Mouse (Mus musculus) hindbrain, embryonic 10.5 days (tissue): ENCODE measurements at regions not wholly inside any gene's neighbourhood (a gene's known extent, or its start where the extent isn't known, plus 50 kb on each side); places are given as distances from the start of the nearest gene placed in this dataset.
A peak's percentile ranks its signal among the peaks of the same experiment; 100 is the strongest.
"Not testable (repeated sequence)": the region's sequence is repeated elsewhere in the genome, so short reads cannot be mapped to it uniquely, and the experiment has no call there.

ENCODE experiments used
- DNase-seq: peaks from one replicate; pipeline ENCODE4 v3.0.0-alpha.2; 2017; ENCODE audit warnings: low spot score
- H3K27ac ChIP-seq: fragments of 300-500 bp; sonication (generic); 2 replicates; pipeline ENCODE4 v1.5.1; 2016; ENCODE audit warnings: mild to moderate bottlenecking, moderate library complexity
- H3K27me3 ChIP-seq: fragments of 300-500 bp; sonication (generic); 2 replicates; pipeline ENCODE4 v1.6.1; 2016; ENCODE audit warnings: mild to moderate bottlenecking; ENCODE audit not compliant: poor library complexity, insufficient read depth, severe bottlenecking
- H3K36me3 ChIP-seq: fragments of 300-500 bp; sonication (generic); 2 replicates; pipeline ENCODE4 v1.6.1; 2016; ENCODE audit warnings: mild to moderate bottlenecking, moderate library complexity
- H3K4me1 ChIP-seq: fragments of 300-500 bp; sonication (generic); replicated peaks from 2 replicates; pipeline ENCODE4 v1.6.1; 2016; ENCODE audit warnings: mild to moderate bottlenecking
- H3K4me3 ChIP-seq: fragments of 300-500 bp; sonication (generic); 2 replicates; pipeline ENCODE4 v1.5.1; 2016; ENCODE audit warnings: mild to moderate bottlenecking, moderate library complexity
- H3K9me3 ChIP-seq: fragments of 300-500 bp; sonication (generic); 2 replicates; pipeline ENCODE4 v1.6.1; 2016; ENCODE audit warnings: mild to moderate bottlenecking, moderate library complexity
- WGBS: fragments of 180-500 bp; shearing (Covaris S2); methylation state at CpG from one replicate; pipeline ENCODE4 v1.1.7; 2016; 5-methylcytosine and 5-hydroxymethylcytosine counted together

- no peaks in the 10 kb centered on the region for H3K9me3 ChIP-seq
- H3K27me3 ChIP-seq = no peaks in the 10 kb centered on the region
- no peak overlapping the region for H3K4me3 ChIP-seq
- 90% methylated on average over 1 of the region's 1 CpGs for WGBS
- H3K4me1 ChIP-seq = no peaks in the 10 kb centered on the region
- DNase-seq = no peak
- H3K36me3 ChIP-seq = no peaks in the 10 kb centered on the region
- no peak overlapping the region for H3K27ac ChIP-seq
These were observed 272.4 kb downstream of the Trib2 start for GRCm38 (mm10) chr12:15544351-15544750.

- no peak overlapping the region for H3K27ac ChIP-seq
- H3K4me1 ChIP-seq = no peaks in the 10 kb centered on the region
- DNase-seq = no peak
- no peaks in the 10 kb centered on the region for H3K36me3 ChIP-seq
- whole genome bisulfite sequencing = 81% methylated on average over 2 of the region's 2 CpGs
- no peak overlapping the region for H3K4me3 ChIP-seq
- no peaks in the 10 kb centered on the region for H3K27me3 ChIP-seq
- H3K9me3 ChIP-seq = no peaks in the 10 kb centered on the region
These were observed 274.2 kb downstream of the Trib2 start for GRCm38 (mm10) chr12:15542486-15542885.

GRCm38 (mm10) chr12:15536852-15537368, 279.8 kb downstream of the Trib2 start:
- H3K4me3 ChIP-seq = no peak overlapping the region
- DNase-seq = no peak
- WGBS = 79% methylated on average over 8 of the region's 8 CpGs

GRCm38 (mm10) chr12:15536247-15536646, 280.5 kb downstream of the Trib2 start:
- Histone ChIP-seq H3K27ac (no peak overlapping the region), H3K36me3 (no peaks in the 10 kb centered on the region), H3K4me3 (no peak overlapping the region), H3K27me3 (no peaks in the 10 kb centered on the region), H3K9me3 (no peaks in the 10 kb centered on the region), H3K4me1 (no peaks in the 10 kb centered on the region)
- DNase-seq = no peak
- WGBS = 91% methylated on average over 5 of the region's 5 CpGs

More at GRCm38 (mm10) chr12:15536852-15537368, 279.8 kb downstream of the Trib2 start:
- no peaks in the 10 kb centered on the region for H3K9me3 ChIP-seq
- no peaks in the 10 kb centered on the region for H3K36me3 ChIP-seq
- no peaks in the 10 kb centered on the region for H3K4me1 ChIP-seq
- no peak overlapping the region for H3K27ac ChIP-seq
- H3K27me3 ChIP-seq = no peaks in the 10 kb centered on the region

- Histone ChIP-seq H3K9me3 (no peaks in the 10 kb centered on the region), H3K36me3 (no peaks in the 10 kb centered on the region), H3K4me3 (no peak overlapping the region), H3K27ac (no peak overlapping the region), H3K4me1 (no peaks in the 10 kb centered on the region), H3K27me3 (no peaks in the 10 kb centered on the region)
- WGBS = 13% methylated on average over 6 of the region's 6 CpGs
- peak; percentile 80 for DNase-seq
These were observed 280.9 kb downstream of the Trib2 start for GRCm38 (mm10) chr12:15535822-15536221.

GRCm38 (mm10) chr12:15520783-15521407, 295.8 kb downstream of the Trib2 start:
- H3K27ac ChIP-seq = no peak overlapping the region
- H3K4me1 ChIP-seq = no peaks in the 10 kb centered on the region
- H3K36me3 ChIP-seq = no peaks in the 10 kb centered on the region
- WGBS = 54% methylated on average over 4 of the region's 4 CpGs
- H3K4me3 ChIP-seq = no peak overlapping the region
- DNase-seq = no peak
- H3K9me3 ChIP-seq = no peaks in the 10 kb centered on the region
- no peaks in the 10 kb centered on the region for H3K27me3 ChIP-seq

- Histone ChIP-seq H3K9me3 (no peaks in the 10 kb centered on the region), H3K27me3 (no peaks in the 10 kb centered on the region), H3K4me3 (no peak overlapping the region), H3K27ac (no peak overlapping the region), H3K36me3 (no peaks in the 10 kb centered on the region), H3K4me1 (no peaks in the 10 kb centered on the region)
- 68% methylated on average over 2 of the region's 2 CpGs for WGBS
- no peak for DNase-seq
These were observed 304.7 kb downstream of the Trib2 start for GRCm38 (mm10) chr12:15511994-15512393.

- no peaks in the 10 kb centered on the region for H3K27me3 ChIP-seq
- 34% methylated on average over 7 of the region's 7 CpGs for WGBS
- no peaks in the 10 kb centered on the region for H3K4me1 ChIP-seq
- no peak overlapping the region for H3K27ac ChIP-seq
- no peaks in the 10 kb centered on the region for H3K9me3 ChIP-seq
- H3K36me3 ChIP-seq = no peaks in the 10 kb centered on the region
- H3K4me3 ChIP-seq = no peak overlapping the region
- DNase-seq = no peak
These were observed 309.1 kb downstream of the Trib2 start for GRCm38 (mm10) chr12:15507576-15507975.

- H3K4me3 ChIP-seq = no peak overlapping the region
- 96% methylated on average over 2 of the region's 2 CpGs for WGBS
- no peaks in the 10 kb centered on the region for H3K27me3 ChIP-seq
- no peaks in the 10 kb centered on the region for H3K9me3 ChIP-seq
- no peak for DNase-seq
- H3K36me3 ChIP-seq = no peaks in the 10 kb centered on the region
- no peaks in the 10 kb centered on the region for H3K4me1 ChIP-seq
- no peak overlapping the region for H3K27ac ChIP-seq
These were observed 323.1 kb downstream of the Trib2 start for GRCm38 (mm10) chr12:15493640-15494039.

- H3K4me3 ChIP-seq = no peak overlapping the region
- H3K4me1 ChIP-seq = no peaks in the 10 kb centered on the region
- no peaks in the 10 kb centered on the region for H3K9me3 ChIP-seq
- DNase-seq = no peak
- no peaks in the 10 kb centered on the region for H3K36me3 ChIP-seq
- no peaks in the 10 kb centered on the region for H3K27me3 ChIP-seq
- no peak overlapping the region for H3K27ac ChIP-seq
- WGBS = 89% methylated on average over 3 of the region's 3 CpGs
These were observed 344.0 kb downstream of the Trib2 start for GRCm38 (mm10) chr12:15472741-15473140.

- H3K4me1 ChIP-seq = no peaks in the 10 kb centered on the region
- H3K9me3 ChIP-seq = no peaks in the 10 kb centered on the region
- H3K27ac ChIP-seq = no peak overlapping the region
- no peak for DNase-seq
- no peaks in the 10 kb centered on the region for H3K27me3 ChIP-seq
- WGBS = 91% methylated on average over 1 of the region's 1 CpGs
- no peaks in the 10 kb centered on the region for H3K36me3 ChIP-seq
- no peak overlapping the region for H3K4me3 ChIP-seq
These were observed 357.3 kb downstream of the Trib2 start for GRCm38 (mm10) chr12:15459429-15459828.

- DNase-seq, H3K4me1 ChIP-seq, H3K4me3 ChIP-seq, H3K9me3 ChIP-seq, H3K27me3 ChIP-seq, H3K27ac ChIP-seq, H3K36me3 ChIP-seq: not testable (repeated sequence)
These were observed 360.4 kb downstream of the Trib2 start for GRCm38 (mm10) chr12:15456369-15456768.

GRCm38 (mm10) chr12:15455744-15456143, 361.0 kb downstream of the Trib2 start:
- no peaks in the 10 kb centered on the region for H3K4me1 ChIP-seq
- no peaks in the 10 kb centered on the region for H3K9me3 ChIP-seq
- no peak overlapping the region for H3K27ac ChIP-seq
- DNase-seq = no peak
- no peaks in the 10 kb centered on the region for H3K36me3 ChIP-seq
- H3K4me3 ChIP-seq = no peak overlapping the region
- H3K27me3 ChIP-seq = no peaks in the 10 kb centered on the region
- WGBS = 91% methylated on average over 2 of the region's 2 CpGs

GRCm38 (mm10) chr12:15449484-15449883, 367.2 kb downstream of the Trib2 start:
- Histone ChIP-seq H3K27me3 (no peaks in the 10 kb centered on the region), H3K27ac (no peak overlapping the region), H3K4me3 (no peak overlapping the region), H3K36me3 (no peaks in the 10 kb centered on the region), H3K4me1 (no peaks in the 10 kb centered on the region), H3K9me3 (peaks cover 3% of the 10 kb centered on the region; the same call in 1 of the 2 replicates)
- 83% methylated on average over 4 of the region's 4 CpGs for WGBS
- DNase-seq = no peak
